Mouse (Mus musculus): ENCODE data around the gene Stmn3. TPM values are rescaled to one million over a fixed set of nuclear protein-coding genes. Genes with fewer than 3 reads are reported as not detected.

The Stmn3 gene
- total RNA-seq (2021): 10 to 100 TPM; 14.6 to 18.7 TPM
- long read RNA-seq, experiment 1, transcript Stmn3-201 (5 exons, 1,136 nt): major isoform, 10 of 11 reads
- long read RNA-seq, experiment 1, partial matches to known transcripts: 0 of 11 reads
- long read RNA-seq, experiment 1, other reads (novel, unspliced or antisense): 1 of 11 reads
- long read RNA-seq, experiment 2, transcript Stmn3-201 (5 exons, 1,136 nt): major isoform, 21 of 21 reads
- long read RNA-seq, experiment 2, partial matches to known transcripts: 0 of 21 reads
- long read RNA-seq, experiment 2, other reads (novel, unspliced or antisense): 0 of 21 reads

GRCm38 (mm10) chr2:181314080-181314810 is at the start of gene Stmn3:
Stmn3 (minus strand) TSS chr2:181314500.
- peak; percentile 37 to 49 for DNase-seq (ENCODE audit: low spot score in 2 of 2)

GRCm38 (mm10) chr2:181363946-181364345 is 49.6 kb upstream of the Stmn3 start:
- no peak for DNase-seq (ENCODE audit: low spot score in 2 of 2)

GRCm38 (mm10) chr2:181356780-181357179 is 42.5 kb upstream of the Stmn3 start:
- no peak for DNase-seq (ENCODE audit: low spot score in 2 of 2)

GRCm38 (mm10) chr2:181342766-181343165 is 28.5 kb upstream of the Stmn3 start:
- no peak for DNase-seq (ENCODE audit: low spot score in 2 of 2)

- no peak for DNase-seq (ENCODE audit: low spot score in 2 of 2)
Observed at GRCm38 (mm10) chr2:181340426-181340825, 26.1 kb upstream of the Stmn3 start.

- DNase-seq (ENCODE audit: low spot score in 2 of 2): peak; percentile 62 to 74
Observed at GRCm38 (mm10) chr2:181334023-181334422, 19.7 kb upstream of the Stmn3 start.

- DNase-seq (ENCODE audit: low spot score in 2 of 2): no peak
Observed at GRCm38 (mm10) chr2:181332542-181332941, 18.2 kb upstream of the Stmn3 start.

- no peak for DNase-seq (ENCODE audit: low spot score in 2 of 2)
Observed at GRCm38 (mm10) chr2:181326098-181326497, 11.8 kb upstream of the Stmn3 start.

GRCm38 (mm10) chr2:181322136-181322535 is 7.8 kb upstream of the Stmn3 start:
- no peak for DNase-seq (ENCODE audit: low spot score in 2 of 2)

- DNase-seq (ENCODE audit: low spot score in 2 of 2): no peak
Observed at GRCm38 (mm10) chr2:181320103-181320499, 5.8 kb upstream of the Stmn3 start.

GRCm38 (mm10) chr2:181319248-181320102 is 5.2 kb upstream of the Stmn3 start, which contains the start of gene Rtel1:
Rtel1 (plus strand) TSS chr2:181319739.
- DNase-seq (ENCODE audit: low spot score in 2 of 2): peak; percentile 72 to 73

- no peak for DNase-seq (ENCODE audit: low spot score in 2 of 2)
Observed at GRCm38 (mm10) chr2:181313344-181314079, 788 bp downstream of the Stmn3 start.

GRCm38 (mm10) chr2:181313006-181313343 is 1.3 kb downstream of the Stmn3 start:
- DNase-seq (ENCODE audit: low spot score in 2 of 2): no peak

GRCm38 (mm10) chr2:181312435-181312834 is 1.9 kb downstream of the Stmn3 start:
- DNase-seq (ENCODE audit: low spot score in 2 of 2): no peak

- no peak for DNase-seq (ENCODE audit: low spot score in 2 of 2)
Observed at GRCm38 (mm10) chr2:181307144-181307804, 7.0 kb downstream of the Stmn3 start.

- DNase-seq (ENCODE audit: low spot score in 2 of 2): no peak
Observed at GRCm38 (mm10) chr2:181304944-181305343, 9.4 kb downstream of the Stmn3 start.

- no peak for DNase-seq (ENCODE audit: low spot score in 2 of 2)
Observed at GRCm38 (mm10) chr2:181302041-181302440, 12.3 kb downstream of the Stmn3 start.

- DNase-seq (ENCODE audit: low spot score in 2 of 2): no peak
Observed at GRCm38 (mm10) chr2:181290937-181291336, 23.4 kb downstream of the Stmn3 start.

- DNase-seq (ENCODE audit: low spot score in 2 of 2): no peak
Observed at GRCm38 (mm10) chr2:181288691-181289090, 25.6 kb downstream of the Stmn3 start.

GRCm38 (mm10) chr2:181287958-181288350 is 26.3 kb downstream of the Stmn3 start, which contains the start of gene Gmeb2:
Gmeb2 (minus strand) TSS chr2:181288035.
- DNase-seq (ENCODE audit: low spot score in 2 of 2): peak; percentile 82 to 88
